Mouse (Mus musculus) heart, embryonic 13.5 days (tissue): Measurements from ENCODE around the gene Srgap2. TPM values are rescaled to one million over a fixed set of nuclear protein-coding genes. Genes with fewer than 3 reads are reported as not detected.
A peak's percentile ranks its signal among the peaks of the same experiment; 100 is the strongest.

Experiments
- ATAC-seq: fragments of 200-750 bp; cut with Nextera tagmentation; 2 replicates; pipeline ENCODE4 v1.8.0; 2017; ENCODE audit warnings: moderate TSS enrichment; ENCODE audit not compliant: insufficient number of reproducible peaks, low FRiP score, low TSS enrichment; ENCODE audit errors: extremely low read depth
- H3K27ac ChIP-seq: fragments of 300-500 bp; sonication (generic); replicated peaks from 2 replicates; pipeline ENCODE4 v1.5.1; 2015; ENCODE audit warnings: moderate library complexity, mild to moderate bottlenecking, inconsistent platforms
- H3K27me3 ChIP-seq: fragments of 300-500 bp; sonication (generic); replicated peaks from 2 replicates; pipeline ENCODE4 v1.6.1; 2015; ENCODE audit warnings: mild to moderate bottlenecking, inconsistent platforms
- H3K36me3 ChIP-seq: fragments of 300-500 bp; sonication (generic); 2 replicates; pipeline ENCODE4 v1.6.1; 2015; ENCODE audit warnings: mild to moderate bottlenecking, inconsistent platforms
- H3K4me1 ChIP-seq: fragments of 300-500 bp; sonication (generic); 2 replicates; pipeline ENCODE4 v1.6.1; 2015; ENCODE audit warnings: inconsistent platforms
- H3K4me2 ChIP-seq: fragments of 300-500 bp; sonication (generic); 2 replicates; pipeline ENCODE4 v1.6.1; 2015; ENCODE audit warnings: inconsistent platforms, mild to moderate bottlenecking, moderate library complexity
- H3K4me3 ChIP-seq: fragments of 300-500 bp; sonication (generic); 2 replicates; pipeline ENCODE4 v1.5.1; 2015; ENCODE audit warnings: moderate library complexity, mild to moderate bottlenecking, inconsistent platforms
- H3K9ac ChIP-seq: fragments of 300-500 bp; sonication (generic); 2 replicates; pipeline ENCODE4 v1.6.1; 2015; ENCODE audit warnings: inconsistent platforms, mild to moderate bottlenecking, moderate library complexity
- H3K9me3 ChIP-seq: fragments of 300-500 bp; sonication (generic); 2 replicates; pipeline ENCODE4 v1.6.1; 2016; ENCODE audit warnings: inconsistent platforms
- WGBS: fragments of 180-500 bp; shearing (Covaris S2); methylation state at CpG from one replicate; pipeline ENCODE4 v1.1.7; 2015; ENCODE audit warnings: mixed read lengths; 5-methylcytosine and 5-hydroxymethylcytosine counted together
- polyA plus RNA-seq: library from polyadenylated mRNA; unstranded; fragments of >200 nt; fragmentation: Nextera tagmentation; extraction: Ambion mirVana; gene quantifications from 2 replicates; pipeline ENCODE4 v1.2.1, GENCODE M21; 2015

The Srgap2 gene
- polyA plus RNA-seq, 1 experiment from 2014 or later: 13.2 TPM

DNA sequence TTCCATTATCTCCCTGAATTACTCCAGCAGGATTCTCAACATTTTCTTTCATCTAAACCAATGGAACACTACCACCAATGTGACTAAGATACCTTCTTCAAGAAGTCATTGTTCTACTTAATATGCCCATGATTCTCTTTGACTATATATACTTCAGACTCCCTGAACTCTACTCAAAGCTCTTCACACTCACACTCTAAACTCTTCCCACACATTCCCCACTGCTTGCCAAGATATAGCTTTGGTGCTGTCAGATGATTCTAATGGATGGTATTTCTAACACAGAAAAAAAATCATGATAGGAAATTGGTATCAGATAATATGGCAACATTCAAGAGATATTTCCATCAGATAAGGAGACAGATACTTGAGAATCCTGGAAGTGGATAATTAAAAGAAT lies 129.0 kb downstream of the Srgap2 start:
- no peak overlapping the region for H3K4me2 ChIP-seq
- H3K9me3 ChIP-seq: no peaks in the 10 kb centered on the region
- no peak for ATAC-seq

DNA sequence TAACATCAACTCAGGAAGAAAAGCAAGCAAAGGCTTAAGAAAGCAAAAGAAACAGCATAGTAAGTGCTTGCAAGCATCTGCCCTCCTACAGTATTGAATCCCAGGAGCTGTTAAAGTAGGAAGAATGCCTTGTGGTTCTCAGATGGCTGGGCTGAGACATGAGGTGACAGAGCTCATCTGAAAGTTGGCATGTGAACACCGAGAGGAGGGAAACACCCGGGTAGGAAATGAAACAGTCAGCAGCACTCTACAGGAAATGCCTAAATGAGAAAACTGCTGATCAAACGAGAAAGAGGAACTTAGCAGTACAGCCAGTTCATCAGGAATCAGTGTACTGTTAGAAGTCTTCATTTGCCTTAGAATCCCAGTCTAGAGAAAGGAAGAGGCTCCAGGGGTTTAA lies 142.7 kb downstream of the Srgap2 start:
- Histone ChIP-seq H3K36me3 (no peaks in the 10 kb centered on the region), H3K27ac (no peak overlapping the region; the same call in 1 of the 2 replicates), H3K4me1 (peaks cover 38% of the 10 kb centered on the region), H3K9ac (no peak overlapping the region), H3K4me3 (no peak overlapping the region), H3K9me3 (no peaks in the 10 kb centered on the region), H3K27me3 (no peaks in the 10 kb centered on the region), H3K4me2 (no peak overlapping the region)
- WGBS: 23% methylated on average over 3 of the region's 3 CpGs
- no peak for ATAC-seq

More for the DNA sequence above, 129.0 kb downstream of the Srgap2 start:
- H3K4me3 ChIP-seq: no peak overlapping the region
- H3K36me3 ChIP-seq: peaks cover 8% of the 10 kb centered on the region; the same call in 1 of the 2 replicates
- H3K27me3 ChIP-seq: no peaks in the 10 kb centered on the region
- H3K9ac ChIP-seq: no peak overlapping the region
- no peak overlapping the region for H3K27ac ChIP-seq
- no peaks in the 10 kb centered on the region for H3K4me1 ChIP-seq

DNA sequence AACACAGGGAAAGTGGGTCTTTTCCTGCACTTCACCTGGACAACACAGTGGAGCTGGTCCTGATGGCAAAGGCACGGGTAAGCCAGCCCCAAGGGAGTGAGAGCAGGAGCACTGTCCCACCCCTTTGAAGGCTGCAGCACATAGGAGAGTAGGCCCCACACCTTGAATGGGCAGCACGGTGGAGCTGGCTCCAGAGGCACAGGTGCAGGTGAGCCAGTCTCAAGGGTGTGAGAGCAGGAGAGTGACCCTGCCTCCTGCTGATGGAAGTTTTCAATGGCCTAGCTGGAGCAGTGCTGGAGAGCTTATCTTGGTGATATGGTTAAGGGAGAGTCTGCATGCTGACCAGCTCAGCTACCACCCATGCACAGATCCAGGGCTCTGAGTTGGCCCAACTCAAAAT lies 145.0 kb downstream of the Srgap2 start:
- Histone ChIP-seq H3K9ac (no peak overlapping the region), H3K27me3 (no peaks in the 10 kb centered on the region), H3K4me1 (peaks cover 56% of the 10 kb centered on the region), H3K9me3 (no peaks in the 10 kb centered on the region), H3K27ac (no peak overlapping the region), H3K4me3 (no peak overlapping the region), H3K36me3 (0 out of 2 replicates have a peak, but pooled peaks cover 7% of the 10 kb centered on the region), H3K4me2 (no peak overlapping the region)
- ATAC-seq: no peak
- 57% methylated on average over 2 of the region's 2 CpGs for WGBS

DNA sequence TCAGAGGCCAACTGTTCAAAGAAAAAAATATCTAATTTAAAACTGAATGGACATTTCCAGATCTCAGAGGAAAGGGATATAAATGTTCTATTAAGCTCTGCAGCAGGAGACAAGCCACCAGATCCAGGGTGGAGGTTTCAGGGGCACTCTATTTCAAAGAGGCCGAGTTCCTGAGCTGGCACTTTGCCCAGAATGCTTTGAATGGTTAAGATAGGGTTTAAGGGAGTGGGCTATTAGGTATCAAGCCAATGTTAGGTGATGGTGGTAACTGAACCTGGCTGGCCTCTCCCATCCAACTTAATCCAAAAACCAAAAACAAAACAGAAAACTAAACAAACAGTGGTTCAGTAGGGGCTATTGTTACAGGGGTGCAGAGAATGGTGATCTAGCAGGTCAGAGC lies 146.9 kb downstream of the Srgap2 start:
- no peak for ATAC-seq
- 6% methylated on average over 1 of the region's 1 CpGs for WGBS
- 0 out of 2 replicates have a peak, but pooled peaks cover 7% of the 10 kb centered on the region for H3K36me3 ChIP-seq
- H3K27ac ChIP-seq: peak overlapping the region; percentile 79
- H3K4me2 ChIP-seq: peak overlapping the region; percentile 18
- H3K9me3 ChIP-seq: no peaks in the 10 kb centered on the region
- no peak overlapping the region for H3K4me3 ChIP-seq
- H3K9ac ChIP-seq: no peak overlapping the region
- peaks cover 56% of the 10 kb centered on the region for H3K4me1 ChIP-seq
- H3K27me3 ChIP-seq: no peaks in the 10 kb centered on the region

- H3K27me3 ChIP-seq: no peaks in the 10 kb centered on the region
- WGBS: 20% methylated on average over 1 of the region's 1 CpGs
- H3K4me2 ChIP-seq: no peak overlapping the region
- H3K4me3 ChIP-seq: no peak overlapping the region
- H3K36me3 ChIP-seq: 0 out of 2 replicates have a peak, but pooled peaks cover 7% of the 10 kb centered on the region
- ATAC-seq: no peak
- H3K9ac ChIP-seq: peak overlapping the region; percentile 40; the same call in 1 of the 2 replicates
- no peaks in the 10 kb centered on the region for H3K9me3 ChIP-seq
- H3K4me1 ChIP-seq: peaks cover 47% of the 10 kb centered on the region
- H3K27ac ChIP-seq: peak overlapping the region; percentile 76
Observed at GRCm38 (mm10) chr1:131378914-131379474, 148.2 kb downstream of the Srgap2 start.

DNA sequence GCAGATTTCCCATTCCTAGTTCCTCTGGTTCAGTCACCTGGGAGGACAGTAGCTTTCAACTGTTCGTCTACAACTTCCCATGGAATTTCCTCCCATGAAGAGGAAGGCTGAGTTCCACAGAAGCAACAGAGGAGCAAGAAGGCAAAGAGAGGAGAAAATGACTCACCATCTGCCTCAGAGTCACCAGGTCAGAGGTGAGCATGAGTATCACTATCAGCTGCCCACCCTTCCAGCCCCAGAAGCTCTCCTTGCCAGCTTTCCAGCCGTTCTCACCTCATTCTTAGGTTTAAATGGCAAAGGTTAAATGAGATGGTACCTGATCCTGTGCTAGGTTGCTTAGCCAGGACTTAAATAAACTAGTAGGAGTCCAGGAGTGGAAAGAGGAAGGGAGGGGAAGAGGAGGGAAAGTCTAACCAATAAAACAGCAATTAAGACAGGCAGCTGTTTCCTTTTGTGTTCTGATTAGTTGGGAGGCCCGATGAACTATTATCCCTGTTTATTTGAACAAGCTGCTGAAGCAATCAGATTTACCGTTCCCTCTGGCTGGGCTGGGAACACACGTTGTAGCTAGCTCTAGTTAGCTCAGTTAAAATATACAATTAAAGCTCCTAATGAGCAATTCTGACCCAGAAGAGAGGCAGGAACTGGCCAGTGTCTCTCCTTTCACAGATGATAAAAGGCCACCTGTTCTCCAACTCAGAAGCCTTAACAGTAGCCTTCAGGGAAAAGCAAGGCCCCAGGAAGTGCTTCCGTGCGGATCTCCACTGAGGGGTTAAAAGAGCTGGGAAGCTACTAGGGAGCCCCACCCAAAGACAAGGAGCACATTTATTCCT lies 148.9 kb downstream of the Srgap2 start:
- H3K4me2 ChIP-seq: no peak overlapping the region
- no peak for ATAC-seq
- WGBS: 50% methylated on average over 7 of the region's 7 CpGs
- no peak overlapping the region for H3K4me3 ChIP-seq
- H3K36me3 ChIP-seq: 0 out of 2 replicates have a peak, but pooled peaks cover 7% of the 10 kb centered on the region
- H3K27ac ChIP-seq: peak overlapping the region; percentile 76
- no peaks in the 10 kb centered on the region for H3K9me3 ChIP-seq
- H3K4me1 ChIP-seq: peaks cover 47% of the 10 kb centered on the region
- H3K9ac ChIP-seq: 0 out of 2 replicates have a peak overlapping the region, but pooled peaks have one; percentile 5
- H3K27me3 ChIP-seq: no peaks in the 10 kb centered on the region

- H3K36me3 ChIP-seq: peaks cover 14% of the 10 kb centered on the region
- ATAC-seq: no peak
- no peaks in the 10 kb centered on the region for H3K9me3 ChIP-seq
- H3K4me1 ChIP-seq: peaks cover 3% of the 10 kb centered on the region
- no peaks in the 10 kb centered on the region for H3K27me3 ChIP-seq
- WGBS: 67% methylated on average over 1 of the region's 1 CpGs
- H3K4me2 ChIP-seq: no peak overlapping the region
- no peak overlapping the region for H3K4me3 ChIP-seq
- no peak overlapping the region for H3K27ac ChIP-seq
- no peak overlapping the region for H3K9ac ChIP-seq
Observed at GRCm38 (mm10) chr1:131365832-131366231, 161.3 kb downstream of the Srgap2 start.

DNA sequence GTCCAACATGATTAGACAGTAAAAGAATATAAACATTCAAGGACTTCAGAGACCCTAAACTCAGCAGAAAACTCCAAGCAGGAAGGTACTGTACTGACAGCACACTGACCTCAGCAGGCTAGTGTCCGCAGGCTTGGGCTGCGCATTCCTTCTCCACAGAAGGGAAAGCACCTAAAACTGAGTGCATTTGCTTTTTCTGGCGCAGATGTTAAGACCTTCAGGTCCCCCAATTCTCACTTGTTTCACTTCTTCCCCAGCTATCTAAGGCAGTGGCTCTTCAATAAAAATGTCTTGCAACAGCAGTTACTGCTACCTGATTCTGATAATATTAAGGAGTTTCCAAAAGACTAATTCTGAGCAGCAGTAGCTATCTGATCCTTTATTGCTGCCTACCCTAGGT lies 162.7 kb downstream of the Srgap2 start:
- H3K4me3 ChIP-seq: no peak overlapping the region
- H3K27me3 ChIP-seq: no peaks in the 10 kb centered on the region
- no peak overlapping the region for H3K4me2 ChIP-seq
- no peak overlapping the region for H3K9ac ChIP-seq
- ATAC-seq: no peak; the same call in 1 of the 2 replicates
- H3K36me3 ChIP-seq: peaks cover 14% of the 10 kb centered on the region
- H3K27ac ChIP-seq: no peak overlapping the region
- peaks cover 3% of the 10 kb centered on the region for H3K4me1 ChIP-seq
- WGBS: 72% methylated on average over 3 of the region's 3 CpGs
- no peaks in the 10 kb centered on the region for H3K9me3 ChIP-seq

- Histone ChIP-seq H3K9me3 (no peaks in the 10 kb centered on the region), H3K9ac (no peak overlapping the region), H3K27ac (no peak overlapping the region), H3K4me3 (no peak overlapping the region), H3K4me1 (peaks cover 3% of the 10 kb centered on the region), H3K27me3 (no peaks in the 10 kb centered on the region), H3K36me3 (peaks cover 15% of the 10 kb centered on the region), H3K4me2 (no peak overlapping the region)
- WGBS: 54% methylated on average over 3 of the region's 3 CpGs
- ATAC-seq: no peak
Observed at GRCm38 (mm10) chr1:131363887-131364286, 163.3 kb downstream of the Srgap2 start.

GRCm38 (mm10) chr1:131362089-131362488 lies 165.1 kb downstream of the Srgap2 start:
- H3K36me3 ChIP-seq: peaks cover 19% of the 10 kb centered on the region
- no peak overlapping the region for H3K27ac ChIP-seq
- no peak overlapping the region for H3K9ac ChIP-seq
- H3K9me3 ChIP-seq: no peaks in the 10 kb centered on the region
- 85% methylated on average over 2 of the region's 2 CpGs for WGBS
- H3K4me2 ChIP-seq: no peak overlapping the region
- ATAC-seq: no peak
- H3K4me1 ChIP-seq: peaks cover 13% of the 10 kb centered on the region
- no peak overlapping the region for H3K4me3 ChIP-seq
- no peaks in the 10 kb centered on the region for H3K27me3 ChIP-seq

DNA sequence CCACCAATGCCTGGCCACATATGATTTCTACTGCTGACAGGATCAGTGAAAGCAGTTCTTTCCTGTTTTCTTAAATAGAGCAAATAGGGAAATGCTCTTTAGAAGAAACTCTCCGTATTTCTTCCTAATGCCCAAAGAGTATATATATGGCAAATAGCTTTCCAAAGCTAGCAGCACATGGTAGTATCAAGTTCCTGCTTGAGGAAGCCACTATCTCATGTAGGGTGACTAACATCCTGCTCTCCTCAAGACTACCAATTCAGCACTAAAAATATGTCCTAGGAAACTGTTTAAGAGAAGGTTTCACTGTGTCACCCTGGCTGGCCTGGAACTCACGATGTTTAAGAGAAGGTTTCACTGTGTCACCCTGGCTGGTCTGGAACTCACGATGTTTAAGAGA lies 166.4 kb downstream of the Srgap2 start:
- Histone ChIP-seq H3K9ac (no peak overlapping the region), H3K4me1 (peaks cover 13% of the 10 kb centered on the region), H3K27ac (no peak overlapping the region), H3K27me3 (no peaks in the 10 kb centered on the region), H3K9me3 (no peaks in the 10 kb centered on the region), H3K4me3 (no peak overlapping the region), H3K4me2 (no peak overlapping the region), H3K36me3 (peaks cover 28% of the 10 kb centered on the region)
- 69% methylated on average over 3 of the region's 3 CpGs for WGBS
- ATAC-seq: no peak
